Mouse (Mus musculus): ENCODE measurements around the gene C130050O18Rik.

Gene C130050O18Rik

GRCm38 (mm10) chr5:139404801-139405401, at the start of gene C130050O18Rik:
TSS of gene C130050O18Rik (plus strand) at chr5:139405280.
- no peak for DNase-seq (ENCODE audit: low read depth, low spot score)

- no peak for DNase-seq (ENCODE audit: low read depth, low spot score)
Observed at GRCm38 (mm10) chr5:139358653-139359052, 46.4 kb upstream of the C130050O18Rik start.

DNA sequence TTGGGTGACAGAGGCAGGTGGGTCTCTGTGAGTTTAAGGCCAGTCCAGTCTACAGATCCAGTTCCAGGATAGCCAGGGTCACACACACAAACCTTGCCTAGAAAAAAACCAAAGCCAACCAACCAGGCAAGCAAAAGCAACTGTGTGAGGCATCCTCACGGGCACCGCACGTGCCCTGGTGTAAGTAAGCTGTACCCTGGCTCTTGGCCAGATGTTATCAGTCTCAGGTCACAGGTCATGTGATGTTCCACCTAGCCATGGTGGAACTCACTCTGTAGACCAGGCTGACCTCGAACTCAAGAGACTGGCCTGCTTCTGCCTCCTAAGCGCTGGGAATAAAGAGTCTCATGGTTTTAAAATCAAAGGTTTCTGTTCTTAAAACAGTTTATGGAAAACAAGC, 45.8 kb upstream of the C130050O18Rik start:
- DNase-seq (ENCODE audit: low read depth, low spot score): no peak

- no peak for DNase-seq (ENCODE audit: low read depth, low spot score)
Observed at GRCm38 (mm10) chr5:139363858-139364257, 41.2 kb upstream of the C130050O18Rik start.

- DNase-seq (ENCODE audit: low read depth, low spot score): peak; percentile 82
Observed at GRCm38 (mm10) chr5:139364260-139364910, 40.7 kb upstream of the C130050O18Rik start.

- DNase-seq (ENCODE audit: low read depth, low spot score): no peak
Observed at GRCm38 (mm10) chr5:139364911-139365571, 40.0 kb upstream of the C130050O18Rik start.

DNA sequence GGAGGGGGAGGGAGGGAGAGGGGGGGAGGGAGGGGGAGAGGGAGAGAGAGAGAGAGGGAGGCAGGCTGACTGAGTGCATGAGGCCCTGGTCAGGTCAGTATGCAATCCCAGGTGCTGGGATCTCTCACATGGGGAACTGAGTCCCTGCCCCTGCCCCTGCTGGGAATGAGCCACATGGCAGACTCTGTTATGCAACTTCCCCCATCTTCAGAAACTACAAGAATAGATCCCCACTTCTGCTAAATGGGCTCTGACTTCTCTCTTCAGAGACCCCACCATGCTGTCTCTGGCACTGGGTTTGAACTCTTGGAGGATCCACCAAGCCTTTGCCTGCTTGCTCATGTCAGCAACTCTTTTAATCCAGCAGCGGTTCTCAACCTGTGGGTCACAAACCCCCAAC, 39.3 kb upstream of the C130050O18Rik start:
- no peak for DNase-seq (ENCODE audit: low read depth, low spot score)

GRCm38 (mm10) chr5:139366484-139366883, 38.6 kb upstream of the C130050O18Rik start:
- no peak for DNase-seq (ENCODE audit: low read depth, low spot score)

GRCm38 (mm10) chr5:139367884-139368458, 37.1 kb upstream of the C130050O18Rik start:
- no peak for DNase-seq (ENCODE audit: low read depth, low spot score)

DNA sequence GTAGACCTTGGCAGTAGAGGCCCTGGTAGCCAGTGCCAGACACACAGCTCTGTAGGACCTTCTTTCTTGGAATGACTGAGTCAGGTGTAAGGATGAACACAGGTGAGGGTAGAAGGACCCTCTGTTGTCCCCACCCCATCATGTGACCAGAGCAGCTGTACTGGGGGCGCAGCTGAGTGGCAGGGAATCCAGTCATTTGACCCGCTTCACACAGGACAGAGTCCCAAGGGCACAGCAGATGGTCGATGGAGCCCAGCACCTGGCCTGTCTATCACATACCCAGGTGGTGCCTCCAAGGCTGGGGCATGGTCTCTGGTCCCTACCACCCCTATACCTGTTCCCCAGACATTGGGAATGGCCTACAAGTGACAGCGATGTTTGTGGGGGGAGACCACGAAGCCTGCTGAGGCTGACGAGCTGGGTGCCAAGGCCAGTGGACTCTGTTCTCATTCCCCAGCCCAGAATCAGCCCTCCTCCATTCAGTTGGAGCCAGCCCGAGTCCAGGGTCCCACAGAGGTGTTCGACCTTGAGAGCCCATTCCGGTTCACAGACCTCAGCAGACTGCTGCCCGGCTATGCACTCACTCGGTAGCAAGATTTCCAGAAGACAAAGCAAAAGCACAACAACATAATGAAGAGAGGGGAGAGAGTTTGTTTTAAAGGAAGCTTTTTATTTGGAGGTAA, 36.3 kb upstream of the C130050O18Rik start:
- DNase-seq (ENCODE audit: low read depth, low spot score): no peak

- DNase-seq (ENCODE audit: low read depth, low spot score): no peak
Observed at GRCm38 (mm10) chr5:139370336-139370735, 34.7 kb upstream of the C130050O18Rik start.

DNA sequence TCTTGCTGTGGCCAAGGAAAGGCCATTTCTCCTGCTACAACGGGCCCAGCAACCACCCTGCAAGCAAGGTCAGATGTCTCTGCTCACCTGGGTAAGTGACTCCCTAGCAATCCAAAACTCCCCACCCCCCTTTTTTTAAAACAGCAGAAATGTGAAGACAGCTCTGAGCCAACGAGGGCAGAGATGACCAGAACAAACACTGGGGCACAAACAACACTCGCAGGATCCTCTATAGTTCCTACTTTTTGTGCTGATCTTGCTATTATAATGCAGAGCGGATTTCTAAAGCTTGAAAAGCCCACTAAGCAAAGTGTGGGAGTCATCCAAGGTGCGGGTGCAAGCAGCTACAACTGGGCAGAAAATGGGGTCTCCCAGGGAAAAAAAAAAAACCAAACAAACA, 34.0 kb upstream of the C130050O18Rik start:
- DNase-seq (ENCODE audit: low read depth, low spot score): no peak

GRCm38 (mm10) chr5:139371631-139372401, 33.3 kb upstream of the C130050O18Rik start:
- DNase-seq (ENCODE audit: low read depth, low spot score): peak; percentile 93

DNA sequence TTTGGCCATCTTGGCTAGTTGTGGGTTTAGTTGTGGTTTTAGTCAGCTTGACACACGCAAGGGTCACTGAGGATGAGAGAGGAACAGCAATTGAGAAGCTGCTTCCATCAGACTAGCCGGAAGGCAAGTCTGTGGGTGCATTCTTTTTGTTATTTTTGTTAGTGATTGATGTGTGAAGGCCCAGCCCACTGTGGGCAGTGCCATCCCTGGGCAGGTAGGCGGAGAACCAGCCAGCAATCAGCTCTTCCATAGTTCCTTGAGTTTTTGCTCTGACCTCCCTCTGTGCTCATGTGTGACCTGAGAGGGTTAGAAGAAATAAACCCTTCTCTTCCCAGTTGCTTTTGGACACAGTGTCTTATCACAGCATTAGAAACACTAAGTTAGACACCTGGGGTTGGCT, 32.0 kb upstream of the C130050O18Rik start:
- DNase-seq (ENCODE audit: low read depth, low spot score): no peak

- DNase-seq (ENCODE audit: low read depth, low spot score): no peak
Observed at GRCm38 (mm10) chr5:139373889-139374444, 31.1 kb upstream of the C130050O18Rik start.

GRCm38 (mm10) chr5:139374841-139375240, 30.2 kb upstream of the C130050O18Rik start:
- DNase-seq (ENCODE audit: low read depth, low spot score): no peak

DNA sequence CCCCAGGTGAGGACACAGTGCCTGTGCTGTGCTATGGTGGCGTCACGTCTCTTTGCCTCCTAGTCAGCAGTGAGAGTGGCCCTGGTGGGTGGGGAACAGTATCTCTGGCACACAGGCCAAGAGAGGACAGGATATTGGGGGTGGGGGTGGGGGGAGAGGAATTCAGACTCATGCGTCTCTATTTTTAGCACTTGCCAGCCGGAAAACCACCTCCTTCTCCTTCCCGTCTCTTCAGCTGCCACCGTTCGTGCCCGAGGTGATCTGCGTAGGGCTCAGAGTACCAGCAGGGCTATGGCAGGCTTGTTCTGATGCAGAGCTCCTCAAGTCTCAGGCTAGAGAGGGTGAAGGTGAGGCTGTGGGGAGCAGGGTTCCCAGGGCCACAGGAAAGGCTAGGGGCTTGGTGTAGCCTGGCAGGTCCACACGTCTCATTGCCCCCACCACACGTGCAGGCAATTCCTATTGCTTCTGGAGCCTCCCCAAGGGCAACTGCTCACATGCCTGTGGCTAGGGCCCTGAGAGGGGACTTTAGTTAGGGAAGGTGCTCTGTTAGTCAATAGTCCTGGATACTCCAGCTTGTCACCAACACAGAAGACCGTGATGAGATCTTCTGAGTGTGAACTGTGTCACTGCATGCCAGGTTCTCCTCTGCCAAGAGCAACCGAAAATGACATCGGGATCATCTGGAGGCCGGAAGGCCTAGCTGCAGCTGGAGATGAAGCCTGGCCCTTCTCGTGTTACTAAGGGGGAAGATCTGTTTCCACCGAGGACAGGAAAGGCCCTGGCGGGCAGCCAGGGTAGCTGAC, 27.4 kb upstream of the C130050O18Rik start, which contains the start of gene Gpr146:
Gene Gpr146, plus strand, starts transcription at position 230 of the 803 bp plus-strand sequence.
- peak; percentile 92 for DNase-seq (ENCODE audit: low read depth, low spot score)

DNA sequence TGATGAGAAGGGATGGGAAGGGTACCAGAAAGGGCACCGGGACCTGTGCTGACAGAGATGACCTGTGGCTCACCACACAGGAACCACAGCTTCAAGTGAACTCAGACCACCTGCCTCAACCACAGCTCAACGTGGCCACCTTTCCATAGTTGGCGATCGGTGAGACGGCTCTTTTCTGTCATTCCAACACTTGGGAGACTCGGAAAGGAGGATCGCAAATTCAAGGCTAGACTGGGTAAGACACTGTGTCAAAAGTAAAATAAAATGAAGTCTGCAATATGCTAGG, 26.9 kb upstream of the C130050O18Rik start:
- no peak for DNase-seq (ENCODE audit: low read depth, low spot score)

DNA sequence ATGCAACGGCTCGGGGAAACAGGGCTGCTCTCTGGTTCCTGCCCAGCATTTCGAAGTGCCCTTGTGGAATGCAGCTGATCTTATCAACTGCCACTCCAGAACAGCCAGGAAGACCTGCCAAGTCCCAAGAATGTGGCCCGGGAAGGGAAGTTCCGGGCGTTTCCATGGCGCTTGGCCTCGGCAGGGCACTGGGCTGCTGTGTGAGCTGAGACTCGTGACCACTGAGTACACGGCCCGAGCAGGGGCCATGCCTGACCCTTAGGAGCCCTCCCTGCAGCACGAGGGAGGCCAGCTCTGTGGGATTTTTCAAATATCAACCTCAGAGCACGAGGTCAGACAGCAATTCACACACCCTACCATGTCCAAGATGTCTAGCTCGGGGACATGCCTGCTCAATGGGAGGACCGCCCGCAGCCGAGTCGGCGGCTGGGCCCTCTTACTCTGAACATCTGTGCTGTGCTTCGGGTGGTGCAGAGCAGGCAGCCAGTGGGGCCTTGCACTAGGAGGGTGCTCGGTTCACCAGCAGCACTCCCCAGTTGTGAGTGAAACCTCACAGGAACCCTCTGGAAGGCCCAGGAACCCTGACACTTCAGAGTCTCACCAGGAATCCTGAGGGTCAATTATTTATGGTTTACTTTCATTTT, 26.0 kb upstream of the C130050O18Rik start:
- DNase-seq (ENCODE audit: low read depth, low spot score): peak; percentile 80

Measured in skeletal muscle tissue, adult 2 months (tissue).